Mouse (Mus musculus): Measurements from ENCODE around the gene Prmt1.

Prmt1 gene

GRCm38 (mm10) chr7:44949922-44950321 lies 36.4 kb downstream of the Prmt1 start:
- no peak for DNase-seq (ENCODE audit: low spot score)

GRCm38 (mm10) chr7:44942904-44943303 lies 43.5 kb downstream of the Prmt1 start, which contains the start of gene Tsks:
Gene Tsks, plus strand, starts transcription at chr7:44943204.
- DNase-seq (ENCODE audit: low spot score), result no peak

DNA sequence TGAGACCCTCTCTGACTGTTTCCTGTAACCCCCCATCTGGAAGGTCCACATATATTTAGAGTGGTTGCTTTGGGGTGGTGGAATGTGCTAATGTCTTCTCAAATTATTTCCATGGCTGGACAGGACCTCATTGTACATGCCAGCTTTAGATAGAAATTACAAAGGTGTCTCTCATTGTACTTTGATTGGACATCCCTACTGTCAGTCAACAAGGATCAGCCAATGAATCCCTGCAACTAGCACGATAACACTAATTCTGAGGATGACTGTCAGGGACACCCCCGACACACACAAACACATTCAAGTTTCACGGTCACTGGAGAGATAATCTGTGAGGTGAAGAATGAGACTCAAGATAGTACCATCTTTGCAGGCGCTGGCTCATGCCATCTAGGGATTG lies 47.7 kb downstream of the Prmt1 start:
- DNase-seq (ENCODE audit: low spot score), result no peak

DNA sequence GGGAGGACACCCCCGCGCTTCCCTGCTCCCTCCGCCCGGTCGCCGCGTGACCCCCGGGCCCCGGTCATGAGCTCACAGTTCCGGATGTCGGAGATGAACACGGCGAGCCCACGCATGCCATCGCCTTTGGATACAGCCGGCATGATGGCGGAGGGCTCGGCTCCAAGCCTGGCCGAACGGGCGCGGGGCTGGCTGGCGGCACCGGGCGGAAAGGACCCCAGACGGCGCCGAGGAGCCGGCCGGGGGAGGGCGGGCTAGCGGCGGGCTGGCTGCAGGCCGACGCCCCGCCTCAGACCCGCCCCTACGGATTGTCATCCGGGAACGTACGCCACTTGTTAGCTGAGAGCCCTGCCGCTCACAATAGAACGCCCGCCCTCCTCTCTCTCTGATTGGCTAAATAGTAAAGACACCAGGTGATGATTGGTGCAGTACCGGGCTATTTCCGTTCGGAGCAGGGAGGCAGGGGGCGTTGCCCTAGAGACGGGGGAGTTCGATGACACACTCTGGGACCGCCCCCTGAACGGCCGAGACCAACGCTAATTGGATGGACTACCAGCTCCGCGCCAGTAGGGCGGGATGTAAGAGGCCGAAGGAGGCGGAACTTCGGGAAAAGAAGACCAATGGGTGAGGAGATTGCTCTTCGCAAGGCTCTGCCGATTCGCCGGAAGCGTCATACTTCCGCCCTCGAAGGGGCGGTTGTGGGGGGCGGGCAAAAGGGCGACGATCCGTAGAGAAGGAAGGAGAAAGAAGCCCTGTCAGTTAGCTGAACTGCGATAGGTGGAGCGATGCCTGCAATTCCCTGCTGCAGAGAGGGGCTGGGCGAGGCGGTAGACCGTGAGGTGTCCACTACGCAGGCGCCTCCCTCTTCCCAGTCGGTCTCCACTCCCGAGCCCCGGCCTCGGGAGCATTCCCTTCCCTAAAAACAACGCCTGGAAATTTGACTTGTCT lies 56.9 kb downstream of the Prmt1 start, which contains the start of gene Ap2a1:
TSS of gene Ap2a1 (minus strand) at position 293 of the 948 bp plus-strand sequence.
- DNase-seq (ENCODE audit: low spot score), result peak; percentile 97

DNA sequence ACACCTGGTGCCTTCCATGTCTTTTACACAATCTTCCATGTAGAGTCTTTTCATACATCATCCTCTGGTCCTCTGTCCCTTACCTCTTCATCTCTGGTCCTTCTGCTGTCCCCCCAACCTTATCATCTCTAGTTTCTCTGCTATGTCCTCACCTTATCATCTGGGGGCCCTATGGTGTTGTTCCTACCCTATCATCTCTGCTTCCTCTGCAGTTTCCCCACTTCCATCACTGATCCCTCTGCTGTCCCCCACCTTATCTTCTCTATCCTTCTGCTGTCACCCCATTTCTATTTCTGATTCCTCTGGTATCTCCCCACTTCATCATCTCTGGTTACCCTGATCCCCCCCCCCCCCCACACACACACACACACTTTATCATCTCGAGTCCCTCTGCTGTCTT lies 57.8 kb downstream of the Prmt1 start:
- DNase-seq (ENCODE audit: low spot score), result no peak
